Mouse (Mus musculus): ENCODE data around the gene Msrb3.

Gene Msrb3

GRCm38 (mm10) chr10:120736508-120737069 is 162.3 kb downstream of the Msrb3 start:
- no peak for DNase-seq

- DNase-seq: no peak
Observed at GRCm38 (mm10) chr10:120735722-120736507, 163.0 kb downstream of the Msrb3 start.

GRCm38 (mm10) chr10:120734364-120734763 is 164.5 kb downstream of the Msrb3 start:
- no peak for DNase-seq

Measured in cerebellum, adult 8-10 months (tissue).